Mouse (Mus musculus) megakaryocyte, embryonic 14.5 days (primary cell): Measurements from ENCODE around the gene Ago3. TPM values are rescaled to one million over a fixed set of nuclear protein-coding genes. Genes with fewer than 3 reads are reported as not detected.

ENCODE experiments used
- H3K27me3 ChIP-seq: replicated peaks from 2 replicates; pipeline ENCODE3; 2012; ENCODE audit warnings: inconsistent platforms
- H3K36me3 ChIP-seq: replicated peaks from 2 replicates; pipeline ENCODE3; 2012; ENCODE audit warnings: low read length, inconsistent platforms, mixed read lengths
- H3K4me1 ChIP-seq: 2 replicates; pipeline ENCODE4 v1.6.1; 2012; ENCODE audit warnings: inconsistent platforms
- H3K4me3 ChIP-seq: replicated peaks from 2 replicates; pipeline ENCODE3; 2012; ENCODE audit warnings: moderate library complexity, mild to moderate bottlenecking, inconsistent platforms
- H3K9me3 ChIP-seq: 2 replicates; pipeline ENCODE4 v1.6.1; 2012; ENCODE audit warnings: inconsistent platforms
- FLI1 ChIP-seq: IDR thresholded peaks from 2 replicates; pipeline ENCODE4 v1.6.1; 2012; ENCODE audit warnings: low read length, inconsistent platforms, mixed read lengths
- GATA1 ChIP-seq: IDR thresholded peaks from 3 replicates; pipeline ENCODE4 v1.6.1; 2012; ENCODE audit warnings: mixed read lengths, low read length, inconsistent platforms, borderline replicate concordance
- polyA plus RNA-seq: library from polyadenylated mRNA; stranded (reverse); fragments of >175 nt; gene quantifications from 2 replicates; pipeline ENCODE4 v1.2.3, GENCODE M21; 2012; ENCODE audit warnings: low replicate concordance; ENCODE audit not compliant: insufficient read depth

Ago3 gene
- polyA plus RNA-seq, 1 experiment, result 0.02 TPM

GRCm38 (mm10) chr4:126286492-126286891 is 142.9 kb downstream of the Ago3 start, which contains the start of gene Col8a2:
TSS of gene Col8a2 (plus strand) at chr4:126286793.
- TF ChIP-seq GATA1 (no peak), FLI1 (no peak)
- Histone ChIP-seq H3K9me3 (peaks cover 9% of the 10 kb centered on the region), H3K4me3 (peak within 1 kb of the TSS; percentile 83), H3K36me3 (no peaks in the 10 kb centered on the region), H3K4me1 (peaks cover 27% of the 10 kb centered on the region), H3K27me3 (peaks cover 87% of the 10 kb centered on the region)

DNA sequence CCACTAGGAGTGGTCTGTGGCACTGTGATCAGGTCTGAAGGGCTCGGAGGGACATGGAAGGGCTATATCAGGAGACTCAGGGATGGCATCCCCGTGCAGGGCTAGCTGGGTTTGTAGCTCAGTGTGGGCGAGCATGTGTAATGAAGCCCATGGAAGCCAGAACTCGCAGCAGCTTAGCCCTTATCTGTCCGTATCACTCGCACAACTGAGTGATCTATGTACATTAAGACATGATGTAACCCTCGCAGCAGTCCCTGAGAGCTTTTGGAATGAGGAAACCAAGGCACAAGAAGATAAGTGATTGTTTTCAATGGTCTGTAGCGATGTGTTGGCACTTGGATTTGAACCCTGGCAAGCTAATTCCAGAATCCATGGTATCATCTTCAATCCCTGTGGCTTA is 145.8 kb downstream of the Ago3 start:
- peaks cover 9% of the 10 kb centered on the region for H3K9me3 ChIP-seq
- TF ChIP-seq GATA1 (no peak), FLI1 (no peak)
- H3K4me1 ChIP-seq, result peaks cover 28% of the 10 kb centered on the region
- peaks cover 76% of the 10 kb centered on the region for H3K27me3 ChIP-seq
- no peaks in the 10 kb centered on the region for H3K36me3 ChIP-seq
- H3K4me3 ChIP-seq, result no peak overlapping the region

DNA sequence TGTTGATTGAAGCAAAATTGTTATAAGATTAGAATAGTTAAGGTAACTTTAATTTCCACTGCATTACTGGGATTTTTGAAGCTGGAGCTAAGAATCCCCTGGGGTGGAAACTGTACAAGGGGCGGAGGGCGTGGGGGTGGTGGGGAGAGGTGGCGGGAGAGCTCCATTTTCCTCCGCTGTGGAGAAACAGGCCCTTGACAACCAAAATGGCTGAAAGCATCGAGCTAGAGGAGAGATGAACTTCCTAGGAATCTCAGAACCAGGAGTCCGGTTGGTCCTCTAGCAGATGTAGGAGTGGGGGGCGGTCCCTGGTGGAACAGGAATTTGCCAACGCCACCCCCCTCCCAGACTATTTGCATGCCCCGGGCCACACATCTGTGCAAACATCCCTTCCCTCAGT is 147.7 kb downstream of the Ago3 start:
- Histone ChIP-seq H3K36me3 (peaks cover 4% of the 10 kb centered on the region), H3K9me3 (peaks cover 9% of the 10 kb centered on the region), H3K4me3 (no peak overlapping the region), H3K4me1 (peaks cover 20% of the 10 kb centered on the region), H3K27me3 (peaks cover 58% of the 10 kb centered on the region)
- TF ChIP-seq FLI1, result no peak
- no peak for TF ChIP-seq GATA1

Other genes with a start within 250 kb of the Ago3 start
- 40.8 and 101 TPM in 2 replicates for gene Thrap3, start 226.8 kb downstream of the Ago3 start, polyA plus RNA-seq
- gene Map7d1, start 173.2 kb downstream of the Ago3 start, polyA plus RNA-seq, result 90.9 and 105 TPM in 2 replicates
- gene Trappc3, start 167.2 kb downstream of the Ago3 start, polyA plus RNA-seq, result 4.8 and 29.6 TPM in 2 replicates
- not detected in 2 replicates for gene Col8a2, start 142.8 kb downstream of the Ago3 start, polyA plus RNA-seq
- 28.0 and 35.0 TPM in 2 replicates for gene Adprhl2, start 107.9 kb downstream of the Ago3 start, polyA plus RNA-seq
- gene Tekt2, start 103.9 kb downstream of the Ago3 start, polyA plus RNA-seq, result not detected in 2 replicates
- gene Ago1, start 39.0 kb upstream of the Ago3 start, polyA plus RNA-seq, result 2.3 and 3.6 TPM in 2 replicates
- gene Ago4, start 103.9 kb upstream of the Ago3 start, polyA plus RNA-seq, result 0.02 TPM in 1 of 2 replicates, not detected in the other
- gene Clspn, start 127.4 kb upstream of the Ago3 start, polyA plus RNA-seq, result 1.7 TPM in 1 of 2 replicates, not detected in the other
- 0.07 TPM in 1 of 2 replicates, not detected in the other for gene 5730409E04Rik, start 180.3 kb upstream of the Ago3 start, polyA plus RNA-seq
- gene Psmb2, start 248.1 kb upstream of the Ago3 start, polyA plus RNA-seq, result 40.3 and 113 TPM in 2 replicates